Mouse (Mus musculus) liver, embryonic 12.5 days (tissue): ENCODE measurements around the gene Dcbld1. TPM values are rescaled to one million over a fixed set of nuclear protein-coding genes. Genes with fewer than 3 reads are reported as not detected.

Source experiments
- ATAC-seq: fragments of 200-750 bp; cut with Nextera tagmentation; 2 replicates; pipeline ENCODE4 v1.8.0; 2017; ENCODE audit warnings: moderate number of reproducible peaks, mild to moderate bottlenecking, moderate library complexity
- H3K27ac ChIP-seq: fragments of 300-500 bp; sonication (generic); 2 replicates; pipeline ENCODE4 v1.5.1; 2016; ENCODE audit warnings: mild to moderate bottlenecking
- H3K27me3 ChIP-seq: fragments of 300-500 bp; sonication (generic); replicated peaks from 2 replicates; pipeline ENCODE4 v1.6.1; 2016; ENCODE audit warnings: mild to moderate bottlenecking, moderate library complexity
- H3K36me3 ChIP-seq: fragments of 300-500 bp; sonication (generic); 2 replicates; pipeline ENCODE4 v1.6.1; 2016; ENCODE audit warnings: mild to moderate bottlenecking, moderate library complexity
- H3K4me1 ChIP-seq: fragments of 300-500 bp; sonication (generic); 2 replicates; pipeline ENCODE4 v1.6.1; 2016
- H3K4me2 ChIP-seq: fragments of 300-500 bp; sonication (generic); 2 replicates; pipeline ENCODE4 v1.6.1; 2016; ENCODE audit warnings: mild to moderate bottlenecking, moderate library complexity
- H3K4me3 ChIP-seq: fragments of 300-500 bp; sonication (generic); 2 replicates; pipeline ENCODE4 v1.5.1; 2016; ENCODE audit warnings: mild to moderate bottlenecking, moderate library complexity
- H3K9ac ChIP-seq: fragments of 300-500 bp; sonication (generic); 2 replicates; pipeline ENCODE4 v1.6.1; 2016; ENCODE audit warnings: mild to moderate bottlenecking, moderate library complexity
- H3K9me3 ChIP-seq: fragments of 300-500 bp; sonication (generic); replicated peaks from 2 replicates; pipeline ENCODE4 v1.6.1; 2016; ENCODE audit warnings: mild to moderate bottlenecking, moderate library complexity
- WGBS: fragments of 180-500 bp; shearing (Covaris S2); methylation state at CpG from one replicate; pipeline ENCODE4 v1.1.7; 2016; ENCODE audit not compliant: insufficient replicate concordance; 5-methylcytosine and 5-hydroxymethylcytosine counted together
- polyA plus RNA-seq: library from polyadenylated mRNA; unstranded; fragments of >200 nt; fragmentation: Nextera tagmentation; extraction: Ambion mirVana; gene quantifications from 2 replicates; pipeline ENCODE4 v1.2.1, GENCODE M21; 2016

The Dcbld1 gene
- polyA plus RNA-seq, 1 experiment from 2014 or later, result 8.7 TPM

DNA sequence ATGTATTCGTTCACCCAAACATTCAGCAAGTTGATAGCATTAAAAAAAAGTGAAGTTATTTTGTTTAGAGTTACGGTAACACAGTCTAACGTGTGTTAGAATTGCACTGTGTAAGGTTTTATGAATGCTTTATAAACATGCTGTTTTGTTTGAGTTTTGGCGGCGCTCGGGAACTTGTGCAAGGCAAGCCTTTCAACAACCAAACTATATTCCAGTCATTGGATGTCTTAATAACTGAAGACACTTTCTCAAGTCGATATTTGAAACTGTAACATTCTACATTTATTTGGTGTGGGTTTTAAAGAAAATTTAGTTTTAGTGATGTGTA, 1.2 kb downstream of the Dcbld1 start:
- H3K27ac ChIP-seq, result no peak overlapping the region
- H3K4me1 ChIP-seq, result peaks cover 27% of the 10 kb centered on the region
- H3K4me3 ChIP-seq, result peak overlapping the region; percentile 69
- H3K36me3 ChIP-seq, result no peaks in the 10 kb centered on the region
- peak overlapping the region; percentile 97 for H3K4me2 ChIP-seq
- ATAC-seq, result no peak
- peaks cover 12% of the 10 kb centered on the region for H3K27me3 ChIP-seq
- peak overlapping the region; percentile 75 for H3K9ac ChIP-seq
- no peaks in the 10 kb centered on the region for H3K9me3 ChIP-seq
- 25% methylated on average over 7 of the region's 7 CpGs for WGBS

DNA sequence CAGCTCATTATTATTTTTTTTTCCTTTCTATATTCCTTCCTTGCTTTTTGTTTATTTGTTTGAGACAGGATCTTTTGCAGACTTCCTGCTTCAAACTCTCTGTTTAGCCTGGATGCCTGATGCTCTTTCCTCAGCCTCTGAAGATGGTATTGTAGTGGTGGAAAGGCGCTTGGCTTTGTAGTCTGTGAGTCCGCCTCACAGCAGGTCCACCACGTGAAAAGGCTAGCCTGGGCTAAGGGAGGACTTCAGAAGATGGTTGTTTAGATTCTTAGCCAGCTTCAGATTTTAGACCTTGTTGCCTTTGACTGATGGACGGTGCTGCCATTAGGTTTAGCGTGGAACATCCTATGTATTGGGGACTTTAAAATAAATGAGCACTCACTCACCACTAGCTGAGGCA, 2.0 kb downstream of the Dcbld1 start:
- Histone ChIP-seq H3K4me3 (0 out of 2 replicates have a peak overlapping the region, but pooled peaks have one; percentile 69), H3K9me3 (no peaks in the 10 kb centered on the region), H3K36me3 (no peaks in the 10 kb centered on the region), H3K9ac (no peak overlapping the region), H3K27me3 (peaks cover 12% of the 10 kb centered on the region), H3K4me2 (peak overlapping the region; percentile 97), H3K27ac (no peak overlapping the region), H3K4me1 (peaks cover 27% of the 10 kb centered on the region)
- no peak for ATAC-seq
- WGBS, result 79% methylated on average over 5 of the region's 5 CpGs

DNA sequence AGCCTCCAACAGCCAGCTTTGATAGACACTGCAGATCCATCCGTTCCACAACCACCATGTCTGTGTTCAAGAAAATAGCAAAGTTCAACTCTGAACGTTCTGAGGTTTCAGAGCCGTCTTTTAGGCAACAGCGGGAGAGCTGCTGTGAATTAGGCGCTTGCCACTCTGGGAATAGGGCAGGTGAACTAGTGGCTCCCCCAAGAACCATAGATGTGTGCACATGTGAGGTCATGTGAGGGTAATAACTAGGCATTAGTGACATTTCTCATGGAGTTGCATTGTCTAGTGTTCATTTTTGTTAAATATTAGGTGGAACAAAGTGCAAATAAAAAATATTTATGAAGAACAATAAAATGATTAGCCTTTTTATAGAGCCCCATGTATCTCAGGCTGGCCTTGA, 8.6 kb downstream of the Dcbld1 start:
- 71% methylated on average over 5 of the region's 5 CpGs for WGBS
- Histone ChIP-seq H3K4me2 (no peak overlapping the region), H3K27me3 (no peaks in the 10 kb centered on the region), H3K9ac (no peak overlapping the region), H3K4me1 (no peaks in the 10 kb centered on the region), H3K27ac (no peak overlapping the region), H3K36me3 (no peaks in the 10 kb centered on the region), H3K4me3 (no peak overlapping the region), H3K9me3 (no peaks in the 10 kb centered on the region)
- ATAC-seq, result no peak

DNA sequence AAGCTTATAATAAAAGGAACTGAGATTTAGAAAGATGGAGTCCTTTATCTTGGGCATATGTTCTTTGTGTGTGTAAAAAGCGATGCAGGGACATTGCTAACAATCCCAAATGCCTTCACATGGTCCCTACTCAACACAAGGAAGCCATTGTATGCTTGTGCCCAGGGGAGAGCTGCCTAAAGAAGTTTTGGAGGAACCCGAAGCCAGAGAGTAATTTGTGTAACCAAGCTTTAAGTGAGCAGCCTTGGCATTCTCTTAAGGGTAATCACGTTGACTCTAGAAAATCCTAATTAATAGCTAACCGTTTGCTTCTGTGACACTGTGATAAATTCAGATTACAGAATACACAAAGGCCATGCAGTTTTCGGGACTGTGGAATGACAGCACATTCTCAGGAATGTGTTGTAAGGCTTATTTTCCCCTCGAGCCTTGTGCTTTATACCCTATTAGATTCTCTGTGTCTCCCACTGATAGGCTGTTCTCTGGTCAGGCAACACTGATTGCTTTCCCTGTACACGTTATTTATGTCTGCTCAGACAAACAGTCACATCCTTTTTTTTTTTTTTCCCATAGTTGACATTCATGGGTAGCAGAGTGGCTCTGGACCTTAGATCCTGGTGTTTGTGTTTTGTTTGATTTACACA, 9.4 kb downstream of the Dcbld1 start:
- no peaks in the 10 kb centered on the region for H3K4me1 ChIP-seq
- H3K4me3 ChIP-seq, result no peak overlapping the region
- WGBS, result 56% methylated on average over 7 of the region's 7 CpGs
- no peak for ATAC-seq
- 0 out of 2 replicates have a peak, but pooled peaks cover 2% of the 10 kb centered on the region for H3K9me3 ChIP-seq
- no peak overlapping the region for H3K9ac ChIP-seq
- H3K4me2 ChIP-seq, result no peak overlapping the region
- H3K27ac ChIP-seq, result no peak overlapping the region
- no peaks in the 10 kb centered on the region for H3K27me3 ChIP-seq
- H3K36me3 ChIP-seq, result no peaks in the 10 kb centered on the region

DNA sequence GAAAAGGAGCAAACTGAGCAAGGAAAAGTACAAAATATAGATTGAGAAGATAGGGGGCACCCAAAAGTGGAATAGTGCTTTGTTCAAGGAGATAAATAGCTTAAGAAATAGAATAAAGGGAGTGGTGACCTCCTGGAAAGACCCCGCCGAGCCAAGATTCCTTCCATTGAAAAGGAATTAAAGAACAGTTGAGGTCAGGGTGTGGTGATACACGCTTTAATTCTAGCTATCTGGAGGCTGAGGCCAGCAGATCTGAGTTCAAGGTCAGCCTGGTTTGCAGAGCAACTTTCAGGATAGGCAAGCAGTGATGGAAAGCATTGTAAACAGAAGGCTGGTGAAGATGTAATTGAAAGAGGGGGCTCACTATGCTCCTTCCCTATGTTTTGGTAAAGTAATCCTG, 12.8 kb downstream of the Dcbld1 start:
- no peaks in the 10 kb centered on the region for H3K4me1 ChIP-seq
- no peak overlapping the region for H3K9ac ChIP-seq
- H3K4me2 ChIP-seq, result no peak overlapping the region
- no peaks in the 10 kb centered on the region for H3K27me3 ChIP-seq
- H3K9me3 ChIP-seq, result 0 out of 2 replicates have a peak, but pooled peaks cover 2% of the 10 kb centered on the region
- H3K36me3 ChIP-seq, result no peaks in the 10 kb centered on the region
- H3K27ac ChIP-seq, result no peak overlapping the region
- WGBS, result 81% methylated on average over 3 of the region's 3 CpGs
- ATAC-seq, result no peak
- no peak overlapping the region for H3K4me3 ChIP-seq

DNA sequence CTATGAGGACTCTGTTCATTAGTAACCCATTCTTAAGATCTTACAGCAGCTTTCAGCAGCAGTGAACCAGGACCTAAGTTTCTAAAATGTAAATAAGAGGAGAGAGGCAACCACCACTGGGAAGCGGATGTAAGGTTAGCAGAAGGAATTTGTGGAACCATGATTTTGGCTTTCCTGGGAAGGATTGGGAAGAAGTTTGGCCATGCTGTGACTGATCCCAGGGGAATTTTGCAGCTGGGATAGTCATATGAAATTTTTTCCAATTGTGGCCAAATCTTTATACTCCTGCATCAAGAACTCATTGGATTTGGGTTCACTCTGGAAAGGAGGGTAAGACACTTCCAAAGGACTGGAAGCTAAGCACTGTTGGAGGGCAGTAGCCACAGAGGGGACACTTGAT, 18.8 kb downstream of the Dcbld1 start:
- H3K9me3 ChIP-seq, result 0 out of 2 replicates have a peak, but pooled peaks cover 2% of the 10 kb centered on the region
- H3K4me2 ChIP-seq, result no peak overlapping the region
- H3K9ac ChIP-seq, result no peak overlapping the region
- ATAC-seq, result no peak
- H3K27me3 ChIP-seq, result no peaks in the 10 kb centered on the region
- WGBS, result 84% methylated on average over 1 of the region's 1 CpGs
- H3K4me3 ChIP-seq, result no peak overlapping the region
- no peaks in the 10 kb centered on the region for H3K4me1 ChIP-seq
- no peak overlapping the region for H3K27ac ChIP-seq
- H3K36me3 ChIP-seq, result no peaks in the 10 kb centered on the region

DNA sequence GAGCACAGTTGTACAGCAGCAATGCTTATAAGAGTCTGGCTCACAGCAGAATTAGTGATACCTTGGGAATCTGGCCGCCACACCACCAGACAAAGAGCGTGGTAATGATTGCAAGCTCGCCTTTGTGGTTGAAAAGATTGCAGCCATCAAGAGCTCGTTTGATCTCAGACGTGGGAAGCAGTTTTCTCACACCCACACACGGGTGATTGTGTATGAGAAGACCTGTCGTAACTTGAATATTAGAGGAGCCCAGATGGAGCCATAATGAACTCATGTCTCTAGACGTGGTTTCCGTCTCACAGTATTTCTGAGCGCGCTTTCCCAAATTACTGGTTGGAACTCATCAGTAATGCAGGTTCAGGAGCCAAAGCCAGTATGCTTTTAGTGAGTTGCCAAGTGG, 20.0 kb downstream of the Dcbld1 start:
- Histone ChIP-seq H3K36me3 (no peaks in the 10 kb centered on the region), H3K9me3 (no peaks in the 10 kb centered on the region), H3K9ac (no peak overlapping the region), H3K27ac (no peak overlapping the region), H3K4me2 (no peak overlapping the region), H3K4me1 (0 out of 2 replicates have a peak, but pooled peaks cover 5% of the 10 kb centered on the region), H3K27me3 (no peaks in the 10 kb centered on the region), H3K4me3 (no peak overlapping the region)
- no peak for ATAC-seq
- 77% methylated on average over 11 of the region's 11 CpGs for WGBS

DNA sequence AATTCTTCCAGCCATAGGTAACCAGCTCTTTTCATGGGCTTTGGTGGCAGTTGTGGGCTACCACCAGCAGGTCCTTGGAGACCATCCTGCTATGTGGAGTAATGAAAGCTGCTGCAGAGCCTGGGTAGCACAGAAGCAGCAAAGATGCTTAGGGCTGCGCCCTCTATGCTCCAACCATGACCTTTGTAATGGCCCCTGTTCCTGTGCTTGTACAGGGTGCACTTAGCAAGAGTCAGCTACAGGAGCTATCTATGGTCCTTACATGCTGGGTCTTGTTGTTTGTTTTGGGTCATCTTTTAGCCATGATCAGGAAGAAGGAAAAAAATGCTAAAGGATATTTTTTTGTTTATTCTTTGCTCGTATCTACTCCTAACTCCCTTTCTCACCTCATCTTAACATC, 24.3 kb downstream of the Dcbld1 start:
- H3K9me3 ChIP-seq, result no peaks in the 10 kb centered on the region
- ATAC-seq, result no peak
- WGBS, result 74% methylated on average over 2 of the region's 2 CpGs

DNA sequence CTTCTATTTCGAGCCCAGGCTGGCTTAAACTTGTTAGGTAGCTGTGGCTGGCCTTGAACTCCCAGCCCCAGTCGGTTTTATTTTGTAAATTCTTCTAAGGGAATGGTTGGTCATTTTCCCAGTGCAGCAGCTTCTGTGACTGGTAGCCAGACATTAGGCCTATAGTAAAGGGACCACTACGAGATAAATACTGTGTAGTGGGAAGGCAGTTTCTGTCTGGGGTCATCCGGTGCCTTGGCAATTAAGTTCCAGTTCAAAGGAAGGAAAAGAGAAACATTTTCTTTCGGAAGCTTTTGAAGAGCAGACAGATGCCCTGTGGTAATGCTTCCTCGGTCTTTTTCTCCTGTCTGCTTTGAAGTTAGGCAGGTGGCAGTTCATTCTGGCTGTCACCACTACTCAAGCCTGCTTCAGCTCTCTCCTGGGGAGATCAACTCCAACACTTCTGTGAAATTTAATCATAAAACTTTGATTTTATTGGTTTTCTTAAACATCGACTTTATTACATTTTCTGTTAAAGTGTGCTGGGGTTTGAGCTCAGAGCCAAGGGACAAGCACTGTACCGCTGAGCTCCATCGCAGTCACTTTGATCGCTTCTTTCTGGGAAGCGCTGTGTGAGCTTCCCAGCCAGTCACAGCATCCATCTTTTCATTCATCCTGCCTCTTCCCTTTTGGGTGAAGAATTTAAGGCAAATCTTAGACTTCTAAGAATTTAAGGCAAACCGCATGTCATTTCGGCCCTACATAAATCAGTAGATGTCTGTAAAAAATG, 24.9 kb downstream of the Dcbld1 start:
- H3K4me1 ChIP-seq, result 0 out of 2 replicates have a peak, but pooled peaks cover 7% of the 10 kb centered on the region
- H3K9me3 ChIP-seq, result no peaks in the 10 kb centered on the region
- H3K4me3 ChIP-seq, result no peak overlapping the region
- no peaks in the 10 kb centered on the region for H3K27me3 ChIP-seq
- no peaks in the 10 kb centered on the region for H3K36me3 ChIP-seq
- no peak for ATAC-seq
- no peak overlapping the region for H3K27ac ChIP-seq
- no peak overlapping the region for H3K9ac ChIP-seq
- H3K4me2 ChIP-seq, result no peak overlapping the region
- WGBS, result 68% methylated on average over 13 of the region's 13 CpGs

More for the DNA sequence above, 24.3 kb downstream of the Dcbld1 start:
- no peaks in the 10 kb centered on the region for H3K27me3 ChIP-seq
- no peak overlapping the region for H3K9ac ChIP-seq
- no peak overlapping the region for H3K27ac ChIP-seq
- no peaks in the 10 kb centered on the region for H3K36me3 ChIP-seq
- no peak overlapping the region for H3K4me2 ChIP-seq
- no peak overlapping the region for H3K4me3 ChIP-seq
- H3K4me1 ChIP-seq, result 0 out of 2 replicates have a peak, but pooled peaks cover 7% of the 10 kb centered on the region

DNA sequence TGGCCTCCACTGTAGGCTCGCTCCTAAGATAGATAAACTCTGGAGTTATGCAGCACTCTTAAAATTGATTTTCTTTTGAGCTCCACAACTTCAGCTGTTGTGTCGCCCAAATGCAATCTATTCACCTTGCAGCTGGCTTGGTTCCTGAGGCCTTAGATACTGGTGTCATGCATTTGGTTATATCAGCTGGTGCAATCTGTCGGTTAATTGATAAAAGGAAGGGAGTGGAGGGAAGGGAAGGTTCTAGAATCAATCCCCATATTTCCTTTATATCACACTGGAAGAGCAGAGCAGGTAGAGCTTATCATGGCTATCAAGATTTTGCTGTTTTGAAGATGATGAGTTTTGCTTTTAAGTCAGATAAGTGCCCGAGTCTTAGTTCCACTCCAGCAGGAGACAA, 26.8 kb downstream of the Dcbld1 start:
- 56% methylated on average over 4 of the region's 4 CpGs for WGBS
- Histone ChIP-seq H3K9ac (no peak overlapping the region), H3K4me2 (no peak overlapping the region), H3K4me1 (0 out of 2 replicates have a peak, but pooled peaks cover 7% of the 10 kb centered on the region), H3K27ac (no peak overlapping the region), H3K9me3 (no peaks in the 10 kb centered on the region), H3K27me3 (no peaks in the 10 kb centered on the region), H3K36me3 (peaks cover 11% of the 10 kb centered on the region; the same call in 1 of the 2 replicates), H3K4me3 (no peak overlapping the region)
- no peak for ATAC-seq

DNA sequence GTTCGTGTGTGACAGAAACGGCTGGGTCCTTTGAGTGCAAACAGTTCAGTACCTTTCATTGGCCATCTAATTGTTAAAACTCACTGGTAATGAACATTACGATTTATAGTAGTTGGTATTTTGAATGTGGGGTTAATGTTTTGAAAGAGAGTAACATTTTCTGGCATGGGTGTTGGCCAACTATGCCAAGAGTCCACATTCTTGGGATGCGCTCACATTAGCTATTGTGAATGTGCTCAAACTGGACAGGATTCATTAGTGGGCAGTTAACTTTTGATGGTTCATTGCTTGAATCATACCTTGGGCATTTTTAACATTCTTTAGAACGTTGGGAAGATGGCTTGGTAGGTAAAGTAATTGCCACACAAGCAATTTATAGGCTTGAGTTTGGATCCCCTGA, 30.7 kb downstream of the Dcbld1 start:
- Histone ChIP-seq H3K27me3 (no peaks in the 10 kb centered on the region), H3K27ac (no peak overlapping the region), H3K36me3 (peaks cover 15% of the 10 kb centered on the region; the same call in 1 of the 2 replicates), H3K4me3 (no peak overlapping the region), H3K9ac (no peak overlapping the region), H3K4me2 (no peak overlapping the region), H3K4me1 (peaks cover 10% of the 10 kb centered on the region), H3K9me3 (no peaks in the 10 kb centered on the region)
- 72% methylated on average over 5 of the region's 5 CpGs for WGBS
- no peak for ATAC-seq

DNA sequence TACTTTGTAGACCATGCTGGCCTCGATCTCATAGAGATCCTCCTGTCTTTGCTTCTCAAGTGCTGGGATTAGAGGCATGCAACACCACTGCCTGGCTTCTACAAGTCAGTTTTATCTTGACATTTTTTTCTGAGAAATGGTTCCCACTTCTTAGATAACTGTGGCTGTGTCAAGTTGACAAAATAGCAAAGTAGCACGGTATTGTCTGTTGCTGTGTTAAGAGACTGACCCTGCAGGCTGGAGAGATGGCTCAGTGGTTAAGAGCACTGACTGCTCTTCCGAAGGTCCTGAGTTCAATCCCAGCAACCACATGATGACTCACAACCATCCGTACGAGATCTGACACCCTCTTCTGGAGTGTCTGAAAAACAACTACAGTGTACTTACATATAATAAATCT, 35.5 kb downstream of the Dcbld1 start:
- peaks cover 36% of the 10 kb centered on the region for H3K4me1 ChIP-seq
- WGBS, result 35% methylated on average over 5 of the region's 5 CpGs
- no peaks in the 10 kb centered on the region for H3K9me3 ChIP-seq
- no peak overlapping the region for H3K9ac ChIP-seq
- H3K27ac ChIP-seq, result no peak overlapping the region
- no peak overlapping the region for H3K4me3 ChIP-seq
- peak; percentile 72 for ATAC-seq
- H3K27me3 ChIP-seq, result no peaks in the 10 kb centered on the region
- no peak overlapping the region for H3K4me2 ChIP-seq
- peaks cover 15% of the 10 kb centered on the region; the same call in 1 of the 2 replicates for H3K36me3 ChIP-seq
